Mouse (Mus musculus) hematopoietic stem cell, adult 5-6 weeks (primary cell): ENCODE measurements around the gene Ccdc141. TPM values are rescaled to one million over a fixed set of nuclear protein-coding genes. Genes with fewer than 3 reads are reported as not detected.

Experiments used
- ATAC-seq, 2 experiments: fragments of 125-278 bp in 1 of 2; replicated peaks in 1 of 2; 2 replicates each; pipeline ENCODE4 v1.8.0; 2016 to 2017; ENCODE audit warnings: inconsistent platforms in 2 of 2, mild to moderate bottlenecking in 2 of 2, moderate number of reproducible peaks in 2 of 2, low read depth in 1 of 2, moderate TSS enrichment in 1 of 2; ENCODE audit not compliant: low FRiP score in 2 of 2, poor library complexity in 2 of 2, severe bottlenecking in 2 of 2, insufficient read depth in 1 of 2, low TSS enrichment in 1 of 2
- total RNA-seq: library from RNA; stranded (forward); fragments of 172-1452, 232-1000 nt; gene quantifications from 2 replicates; pipeline ENCODE4 v1.2.3, GENCODE M21; 2017

Gene Ccdc141
- total RNA-seq, 1 experiment from 2014 or later = 5.6 TPM

- no peak for ATAC-seq
Measured at GRCm38 (mm10) chr2:76977650-76978049, 192.8 kb downstream of the Ccdc141 start.

DNA sequence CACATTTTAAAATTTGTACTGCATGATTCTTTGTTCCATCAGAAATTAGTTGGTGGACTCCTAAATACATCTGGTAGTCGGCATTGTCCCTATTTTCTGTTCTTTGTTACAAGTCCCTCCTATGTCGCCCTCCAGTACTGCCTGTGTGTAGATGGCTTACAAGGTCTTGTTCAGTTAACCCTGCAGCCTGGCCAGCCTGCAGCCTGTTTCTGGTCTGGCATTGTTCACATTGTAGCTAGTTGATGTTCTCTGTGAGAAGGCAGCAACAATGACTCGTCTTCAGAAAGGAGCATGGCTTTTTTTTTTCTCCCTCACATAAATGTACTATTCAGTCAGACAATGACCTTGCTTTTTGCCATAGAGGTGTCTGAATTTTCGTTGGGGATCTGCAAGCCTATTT is 198.4 kb downstream of the Ccdc141 start:
- ATAC-seq = no peak

DNA sequence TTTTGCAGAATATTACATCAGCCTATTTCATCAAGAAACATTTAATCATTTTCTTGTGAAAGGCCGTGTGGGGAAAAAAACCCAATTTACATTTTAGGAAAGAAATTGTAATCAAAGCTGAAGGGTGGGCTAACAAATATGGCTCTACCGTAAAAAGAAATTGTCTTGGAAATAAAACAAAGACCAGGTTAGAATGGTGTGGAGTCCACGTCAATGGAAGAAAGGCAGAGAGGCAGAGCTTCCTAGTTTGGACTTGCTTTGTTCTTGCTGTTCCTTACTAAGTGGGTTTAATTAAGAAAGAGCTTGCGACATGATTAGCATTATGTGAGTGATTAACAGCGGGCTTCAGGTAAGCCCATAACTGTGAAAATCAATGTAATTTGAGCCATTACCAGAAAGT is 199.4 kb downstream of the Ccdc141 start:
- ATAC-seq = no peak

- ATAC-seq = 0 out of 4 replicates have a peak, but pooled peaks have one; percentile 24 to 25
Measured at GRCm38 (mm10) chr2:76970669-76971068, 199.8 kb downstream of the Ccdc141 start.

DNA sequence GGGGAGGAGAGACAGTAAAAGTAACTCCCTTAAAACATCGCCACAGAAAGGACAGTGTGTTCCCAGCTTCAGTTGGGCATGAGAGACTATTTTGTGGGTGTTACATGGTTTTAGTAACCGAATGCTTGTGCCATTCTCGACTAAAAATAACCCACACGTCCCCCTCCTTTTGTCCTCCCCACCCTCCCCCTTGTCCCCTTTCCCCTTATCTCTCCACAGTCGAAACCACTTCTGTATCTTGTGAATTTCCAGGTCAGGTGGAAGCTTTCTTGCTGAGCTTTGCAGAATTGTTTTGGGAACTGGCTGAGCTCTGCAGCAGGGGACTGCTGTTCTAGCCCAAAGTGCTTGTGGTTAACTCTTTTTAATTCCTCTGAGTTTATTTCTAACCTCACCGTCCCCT is 200.2 kb downstream of the Ccdc141 start:
- ATAC-seq = peak in 1 of 2 experiments; percentile 33; a peak in 1 of 4 replicates

- ATAC-seq = no peak
Measured at GRCm38 (mm10) chr2:76969637-76970036, 200.8 kb downstream of the Ccdc141 start.

DNA sequence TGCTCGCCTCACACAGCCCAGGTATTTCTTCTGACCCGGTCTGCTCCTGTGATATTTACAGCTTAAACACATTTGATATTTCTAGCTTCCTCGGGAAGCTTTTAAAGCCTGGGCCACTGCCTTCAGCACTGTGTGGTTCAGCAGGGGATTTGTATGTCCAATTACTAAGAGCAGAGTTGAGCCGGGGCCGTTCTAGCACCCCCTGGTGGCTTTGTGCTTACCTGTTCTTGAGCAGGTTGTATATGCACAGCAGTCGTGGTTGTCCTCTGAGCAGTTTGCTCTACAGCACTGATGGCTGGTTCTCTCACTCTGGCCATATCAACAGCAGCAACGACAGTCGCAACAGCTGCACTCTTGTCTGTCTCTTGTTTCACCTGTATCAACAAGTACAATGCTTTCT is 201.5 kb downstream of the Ccdc141 start:
- ATAC-seq = peak; percentile 87 to 95

DNA sequence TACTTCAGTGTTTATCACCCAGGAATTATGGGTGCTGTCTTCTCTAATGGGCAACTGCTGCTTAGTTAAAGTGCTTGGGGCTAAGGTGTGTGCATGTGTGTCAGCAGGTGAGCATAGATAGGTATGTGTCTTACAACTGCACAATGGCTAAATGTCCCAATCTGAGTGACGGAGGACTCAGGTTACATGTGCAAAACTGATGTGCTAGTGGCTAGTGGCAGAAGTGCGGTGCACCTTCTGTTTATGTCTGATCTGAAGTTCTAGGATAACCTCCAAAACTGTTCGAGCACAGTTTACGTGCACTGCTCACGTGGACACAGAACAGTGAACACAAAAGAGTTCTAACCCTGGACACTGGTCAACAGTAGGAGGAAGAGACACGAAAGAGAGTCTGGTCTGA is 203.9 kb downstream of the Ccdc141 start:
- ATAC-seq = no peak

DNA sequence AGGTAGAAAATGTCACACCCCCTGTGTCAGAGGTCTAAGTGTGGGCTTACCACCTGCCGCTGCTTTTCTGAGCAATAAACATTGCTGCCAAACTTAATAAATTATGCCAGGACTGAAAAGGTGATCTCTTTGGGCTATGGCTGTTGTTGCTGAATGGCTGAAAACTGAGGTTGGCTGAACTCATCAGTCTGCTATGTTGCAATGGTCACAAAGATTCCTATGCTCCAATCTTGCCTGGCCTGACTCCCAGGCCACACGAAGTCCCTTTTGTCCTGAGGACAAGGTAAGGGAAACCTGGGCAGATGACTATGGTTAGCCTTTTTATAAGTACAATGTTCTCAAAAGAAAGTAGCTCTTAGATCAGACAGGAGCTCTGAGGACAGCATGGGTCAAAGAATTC is 204.4 kb downstream of the Ccdc141 start:
- ATAC-seq = no peak

DNA sequence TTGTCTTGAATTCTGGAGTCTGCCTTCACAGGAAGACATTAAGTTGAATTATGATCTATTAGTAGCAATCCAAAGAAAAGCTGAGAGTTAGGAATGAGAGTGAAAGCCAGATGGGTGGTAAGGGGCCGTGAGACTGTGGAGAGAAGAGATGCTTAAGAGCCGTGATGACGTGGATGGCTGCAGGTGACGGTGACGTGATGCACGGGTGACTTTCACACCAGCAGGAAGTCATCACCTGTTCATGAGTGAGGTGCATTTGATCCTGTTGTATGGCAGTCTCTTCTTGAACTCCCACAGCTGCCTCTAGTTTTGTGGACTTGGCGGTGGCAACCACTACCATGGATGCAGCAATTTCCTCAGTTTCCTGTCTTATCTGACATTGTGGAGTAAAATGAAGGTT is 204.9 kb downstream of the Ccdc141 start:
- ATAC-seq = no peak

- no peak for ATAC-seq
Measured at GRCm38 (mm10) chr2:76962045-76962432, 208.4 kb downstream of the Ccdc141 start.

- ATAC-seq = no peak
Measured at GRCm38 (mm10) chr2:76961420-76962044, 208.9 kb downstream of the Ccdc141 start.

Other genes with a start within 250 kb of the Ccdc141 start
- gene Ttn, start 188.1 kb downstream of the Ccdc141 start, total RNA-seq = 0.10 and 0.13 TPM in 2 replicates
- 27.8 and 29.4 TPM in 2 replicates for gene Sestd1, start 110.0 kb upstream of the Ccdc141 start, total RNA-seq